Mouse (Mus musculus) kidney, adult 2 months (tissue): ENCODE results near the gene Spag7.

ENCODE experiments used
- CTCF ChIP-seq: fragments of 200-500 bp; conservative IDR thresholded peaks from 2 replicates; pipeline ENCODE4 v1.5.1; 2011; ENCODE audit warnings: low read depth, mild to moderate bottlenecking, control low read depth, low read length, moderate library complexity, mixed read lengths; ENCODE audit not compliant: insufficient read depth, insufficient read length
- POLR2A ChIP-seq: fragments of 200-500 bp; IDR thresholded peaks from one replicate; pipeline ENCODE4 v1.6.1; 2011; ENCODE audit warnings: low read depth, low read length, control low read depth

- TF ChIP-seq CTCF (no peak), POLR2A (no peak)
Observed at GRCm38 (mm10) chr11:70706127-70706526, 36.9 kb upstream of the Spag7 start.
